8 mouse cellular contexts compared by ENCODE assay signal in the genomic region with DNA sequence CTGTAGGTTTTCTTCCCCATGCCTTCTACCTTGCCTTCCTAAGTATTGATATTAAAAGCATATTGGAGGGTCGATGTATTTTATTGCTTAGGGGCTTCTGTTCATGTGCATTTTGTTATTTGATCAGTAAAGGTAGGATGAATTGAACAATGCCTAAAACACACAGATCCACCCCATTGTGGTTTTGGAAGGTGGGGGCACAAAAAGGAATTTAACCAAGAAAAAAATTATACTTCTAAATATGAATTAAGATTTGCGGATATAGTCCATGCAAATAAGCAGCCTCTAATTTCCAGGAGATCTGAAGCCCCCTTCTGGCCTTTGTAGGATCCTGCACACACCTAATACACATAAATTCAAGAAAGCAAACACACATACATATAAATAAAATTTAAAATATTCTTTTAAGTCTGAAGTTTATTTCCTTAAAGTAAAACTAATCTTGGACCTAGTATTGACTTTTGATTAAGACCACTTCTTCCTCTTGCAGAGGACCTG. TPM values are rescaled to one million over a fixed set of nuclear protein-coding genes. Genes with fewer than 3 reads are reported as not detected.
A peak's percentile ranks its signal among the peaks of the same experiment; 100 is the strongest.
DNase-seq lines count a peak whose midpoint lies in the region; ATAC-seq lines count a peak whose summit lies in the region.

No protein-coding gene starts in this region.

- peak overlapping the region; percentile 25; the same call in 1 of the 2 replicates for H3K9ac ChIP-seq in kidney, embryonic 14.5 days (ENCODE audit: low read depth, low read length)
- peak overlapping the region; percentile 89 for H3K9ac ChIP-seq in forebrain, embryonic 16.5 days (replicated peaks; ENCODE audit: low read depth, low read length)
- peak overlapping the region; percentile 87; the same call in 1 of the 2 replicates for H3K9ac ChIP-seq in midbrain, embryonic 11.5 days (ENCODE audit: low read length)

- no peaks in the 10 kb centered on the region for H3K9me3 ChIP-seq in kidney, embryonic 14.5 days (ENCODE audit: control insufficient read depth, low read length)
- H3K9me3 ChIP-seq in forebrain, embryonic 16.5 days (ENCODE audit: control insufficient read depth, low read length), result no peaks in the 10 kb centered on the region
- H3K9me3 ChIP-seq in midbrain, embryonic 11.5 days (ENCODE audit: control insufficient read depth, low read length), result no peaks in the 10 kb centered on the region; the same call in 1 of the 2 replicates

- H3K27me3 ChIP-seq in kidney, embryonic 14.5 days (ENCODE audit: control insufficient read depth, insufficient read depth, low read length), result no peaks in the 10 kb centered on the region
- H3K27me3 ChIP-seq in forebrain, embryonic 16.5 days (replicated peaks; ENCODE audit: control insufficient read depth, insufficient read depth, low read length), result no peaks in the 10 kb centered on the region
- no peaks in the 10 kb centered on the region for H3K27me3 ChIP-seq in midbrain, embryonic 11.5 days (ENCODE audit: control insufficient read depth, insufficient read depth, low read length)

- no peak for ATAC-seq in kidney, embryonic 14.5 days (ENCODE audit: low FRiP score, low TSS enrichment)
- peak; percentile 6; the same call in 1 of the 2 replicates for ATAC-seq in forebrain, embryonic 16.5 days
- ATAC-seq in midbrain, embryonic 11.5 days (ENCODE audit: low FRiP score), result peak; percentile 13; the same call in 1 of the 2 replicates
- ATAC-seq in inflammation-experienced regulatory T-cells, adult 6 months, result no peak

- peak overlapping the region; percentile 84 for H3K4me3 ChIP-seq in kidney, embryonic 14.5 days (ENCODE audit: low read length)
- H3K4me3 ChIP-seq in forebrain, embryonic 16.5 days (replicated peaks; ENCODE audit: low read length), result peak overlapping the region; percentile 72
- H3K4me3 ChIP-seq in midbrain, embryonic 11.5 days (ENCODE audit: low read depth, low read length), result peak overlapping the region; percentile 84

- H3K36me3 ChIP-seq in kidney, embryonic 14.5 days (ENCODE audit: control insufficient read depth, insufficient read depth, low read length), result no peaks in the 10 kb centered on the region
- H3K36me3 ChIP-seq in forebrain, embryonic 16.5 days (ENCODE audit: control insufficient read depth, insufficient read depth), result no peaks in the 10 kb centered on the region
- H3K36me3 ChIP-seq in midbrain, embryonic 11.5 days (ENCODE audit: control insufficient read depth, insufficient read depth, low read length), result no peaks in the 10 kb centered on the region

- WGBS in kidney, embryonic 14.5 days, result 67% methylated on average over 2 of the region's 2 CpGs
- 63% methylated on average over 2 of the region's 2 CpGs for WGBS in forebrain, embryonic 16.5 days
- 70% methylated on average over 2 of the region's 2 CpGs for WGBS in midbrain, embryonic 11.5 days

- peaks cover 8% of the 10 kb centered on the region; the same call in 1 of the 2 replicates for H3K4me1 ChIP-seq in kidney, embryonic 14.5 days (ENCODE audit: control insufficient read depth, insufficient read depth, low read length)
- peaks cover 11% of the 10 kb centered on the region for H3K4me1 ChIP-seq in forebrain, embryonic 16.5 days (replicated peaks; ENCODE audit: control insufficient read depth, insufficient read depth, low read length)
- H3K4me1 ChIP-seq in midbrain, embryonic 11.5 days (ENCODE audit: control insufficient read depth, insufficient read depth, low read length), result peaks cover 4% of the 10 kb centered on the region; the same call in 1 of the 2 replicates

- peak overlapping the region; percentile 69; the same call in 1 of the 2 replicates for H3K27ac ChIP-seq in kidney, embryonic 14.5 days (ENCODE audit: low read depth, low read length)
- H3K27ac ChIP-seq in forebrain, embryonic 16.5 days (ENCODE audit: low read length), result peak overlapping the region; percentile 98
- H3K27ac ChIP-seq in midbrain, embryonic 11.5 days (ENCODE audit: low read depth, low read length), result peak overlapping the region; percentile 96

- no peak for DNase-seq in kidney, postnatal 25 days
- peak; percentile 33 for DNase-seq in MN1 (ENCODE audit: low spot score)
- DNase-seq in midbrain, embryonic 11.5 days (ENCODE audit: low spot score, missing footprints), result peak; percentile 92
- no peak for DNase-seq in gastrocnemius, adult 8-10 months (ENCODE audit: low spot score in 2 of 2)
- no peak for DNase-seq in ovary, adult 18-20 months (ENCODE audit: low spot score)

- H3K4me2 ChIP-seq in kidney, embryonic 14.5 days (replicated peaks; ENCODE audit: low read depth, low read length), result peak overlapping the region; percentile 36
- H3K4me2 ChIP-seq in forebrain, embryonic 16.5 days (ENCODE audit: low read length), result peak overlapping the region; percentile 58
- H3K4me2 ChIP-seq in midbrain, embryonic 11.5 days, result peak overlapping the region; percentile 69; the same call in 1 of the 2 replicates

RNA-seq across cellular contexts. Expression of a gene that starts 0.4 kb away (rescaled TPM):
- 36.0 and 38.6 TPM in 2 replicates for polyA plus RNA-seq in kidney, embryonic 14.5 days (2014; fragmentation: Nextera tagmentation; extraction: Ambion mirVana)
- polyA plus RNA-seq in forebrain, embryonic 16.5 days (2015; fragmentation: Nextera tagmentation; extraction: Ambion mirVana), result 27.4 and 28.5 TPM in 2 replicates
- polyA plus RNA-seq in midbrain, embryonic 11.5 days (2014; fragmentation: Nextera tagmentation; extraction: Ambion mirVana), result 26.4 and 32.7 TPM in 2 replicates
- total RNA-seq in gastrocnemius, adult 8-10 months (2022), result 10 to 100 TPM in 3 of 4 experiments, 1 to 10 TPM in 1; 8.9 to 11.4 (median 10.8) TPM
- polyA plus RNA-seq in inflammation-experienced regulatory T-cells, adult 6 months (2017; shearing (Covaris generic)), result 10 to 100 TPM; 23.5 to 38.2 (median 26.8) TPM

Comparison
In these comparisons a context has a peak if more than half of its experiments do, and no peak if none do; other contexts are left out.
1. ATAC-seq: peak in forebrain, embryonic 16.5 days (single experiment) and midbrain, embryonic 11.5 days (single experiment); none in kidney, embryonic 14.5 days (single experiment) and inflammation-experienced regulatory T-cells, adult 6 months (single experiment).
2. H3K9ac ChIP-seq: peak in every context shown above with its lines; median percentile 89 in forebrain, embryonic 16.5 days; 87 in midbrain, embryonic 11.5 days; 25 in kidney, embryonic 14.5 days.
3. DNase-seq: peak in MN1 (single experiment) and midbrain, embryonic 11.5 days (single experiment); none in kidney, postnatal 25 days (0 of 2), gastrocnemius, adult 8-10 months (0 of 2) and ovary, adult 18-20 months (single experiment).
4. Peak in every context shown above with its lines, with median percentiles within 50 percentile points of each other: H3K27ac ChIP-seq, H3K4me2 ChIP-seq and H3K4me3 ChIP-seq.